Mouse (Mus musculus) retina, postnatal 7 days (tissue): ENCODE results near the gene Scly.
A peak's percentile ranks its signal among the peaks of the same experiment; 100 is the strongest.

ENCODE experiments used
- DNase-seq: peaks from one replicate; pipeline ENCODE4 v3.0.0-alpha.2; 2012; ENCODE audit warnings: low read depth, low spot score

The Scly gene

DNA sequence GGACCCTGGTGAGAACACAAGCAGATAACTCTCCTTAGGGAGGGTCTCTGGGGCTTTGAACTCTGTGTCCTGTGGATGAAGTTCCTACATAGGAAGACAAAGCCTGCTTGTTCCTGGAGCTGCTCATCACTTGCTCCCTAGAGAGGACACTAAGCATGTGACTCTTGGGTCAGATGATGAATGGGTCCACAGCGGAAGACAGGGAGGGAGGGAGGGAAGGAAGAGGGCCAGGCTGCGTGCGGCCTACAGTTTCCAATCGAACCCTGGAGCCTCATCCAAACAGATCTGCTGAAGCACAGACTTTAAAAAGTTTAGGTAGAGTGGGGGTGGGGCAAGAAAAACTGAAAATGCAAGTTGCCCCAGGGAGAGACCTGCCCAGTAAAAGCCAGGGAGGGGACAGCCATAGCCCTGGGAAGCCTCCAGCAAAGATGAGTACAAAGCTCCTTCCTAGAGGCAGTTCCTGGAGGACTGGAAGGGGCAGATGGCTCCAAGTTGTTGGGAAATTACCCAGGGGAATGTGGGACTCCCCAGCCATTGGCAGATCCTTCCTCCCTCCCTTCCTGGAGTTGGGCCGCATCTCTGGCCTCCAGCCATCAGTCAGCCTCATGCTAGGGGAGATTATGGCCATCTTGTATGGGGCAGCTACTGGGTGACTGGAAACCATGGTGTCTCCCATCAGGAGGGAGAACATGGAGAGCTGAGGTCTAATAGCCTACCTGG is 1.7 kb downstream of the Scly start:
- DNase-seq = no peak

DNA sequence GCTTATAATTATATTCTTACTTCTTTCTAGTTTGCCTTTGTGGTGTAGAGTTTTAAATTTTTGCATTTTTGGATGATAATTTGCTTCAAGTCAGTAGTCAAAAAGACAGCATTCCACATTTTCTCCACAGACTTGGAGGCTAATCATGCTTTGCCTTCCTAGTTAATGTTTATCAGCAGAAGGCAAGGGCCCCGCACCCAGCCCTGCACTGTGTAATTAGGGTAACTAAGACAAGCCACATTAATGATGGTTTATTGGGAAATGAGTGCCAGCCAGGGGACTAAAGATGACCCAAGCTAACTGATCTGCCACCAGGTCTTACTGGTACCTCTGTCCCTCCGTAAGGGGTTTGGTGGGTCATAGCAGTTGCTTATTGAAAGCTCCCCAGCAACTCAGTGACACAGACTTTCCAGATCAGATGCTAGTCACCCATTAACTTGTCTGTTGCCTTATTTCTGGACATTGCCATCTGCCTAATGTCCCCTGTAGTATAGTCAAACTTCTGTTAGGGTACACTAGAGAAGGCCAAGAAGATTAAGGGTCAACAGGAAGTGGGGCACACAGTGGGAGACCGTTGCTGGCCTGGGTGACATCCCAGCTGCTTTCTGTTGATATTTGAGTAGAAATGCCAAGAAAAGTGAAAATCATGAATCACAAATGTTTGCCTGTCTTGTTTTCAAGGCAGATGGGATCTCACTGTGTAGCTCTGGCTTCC is 3.2 kb downstream of the Scly start:
- no peak for DNase-seq

DNA sequence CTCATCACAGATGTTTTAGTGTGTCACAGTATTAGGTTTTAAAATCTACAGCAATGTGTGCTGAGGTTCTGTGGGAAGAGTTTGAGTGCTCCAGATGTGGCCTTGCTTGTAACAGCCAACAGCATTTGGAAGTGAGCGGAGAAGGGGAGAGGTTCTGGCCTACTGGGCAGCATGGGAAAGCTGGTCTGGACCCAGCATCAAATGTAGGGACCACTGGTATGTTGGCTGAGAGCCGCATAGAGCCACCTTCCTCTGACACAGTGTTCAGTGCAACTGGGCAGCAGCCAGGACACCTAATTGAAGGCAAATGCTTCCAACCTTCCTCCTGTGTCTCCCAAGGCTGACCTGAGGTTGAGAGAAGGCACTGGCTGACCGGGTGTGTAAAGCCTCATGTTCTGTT is 3.9 kb downstream of the Scly start:
- no peak for DNase-seq

DNA sequence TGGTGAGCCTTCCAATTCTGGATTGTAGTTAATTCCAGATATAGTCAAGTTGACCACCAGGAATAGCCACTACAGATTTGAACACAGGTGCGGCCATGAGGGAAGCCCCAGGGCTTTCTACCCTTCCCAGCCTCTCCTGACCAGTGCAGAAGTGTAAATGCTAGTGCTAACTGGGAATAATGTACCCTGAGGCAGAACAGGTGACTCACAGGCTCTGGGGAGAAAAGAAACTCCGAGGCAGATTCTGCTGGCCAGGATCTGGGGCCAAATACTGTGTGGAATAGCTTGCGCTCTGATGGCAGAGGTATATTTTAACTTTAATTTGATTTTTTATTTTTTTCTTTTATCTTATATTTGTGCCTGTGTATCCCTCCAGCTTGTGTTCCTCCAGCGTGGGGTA is 6.5 kb downstream of the Scly start:
- DNase-seq = no peak

DNA sequence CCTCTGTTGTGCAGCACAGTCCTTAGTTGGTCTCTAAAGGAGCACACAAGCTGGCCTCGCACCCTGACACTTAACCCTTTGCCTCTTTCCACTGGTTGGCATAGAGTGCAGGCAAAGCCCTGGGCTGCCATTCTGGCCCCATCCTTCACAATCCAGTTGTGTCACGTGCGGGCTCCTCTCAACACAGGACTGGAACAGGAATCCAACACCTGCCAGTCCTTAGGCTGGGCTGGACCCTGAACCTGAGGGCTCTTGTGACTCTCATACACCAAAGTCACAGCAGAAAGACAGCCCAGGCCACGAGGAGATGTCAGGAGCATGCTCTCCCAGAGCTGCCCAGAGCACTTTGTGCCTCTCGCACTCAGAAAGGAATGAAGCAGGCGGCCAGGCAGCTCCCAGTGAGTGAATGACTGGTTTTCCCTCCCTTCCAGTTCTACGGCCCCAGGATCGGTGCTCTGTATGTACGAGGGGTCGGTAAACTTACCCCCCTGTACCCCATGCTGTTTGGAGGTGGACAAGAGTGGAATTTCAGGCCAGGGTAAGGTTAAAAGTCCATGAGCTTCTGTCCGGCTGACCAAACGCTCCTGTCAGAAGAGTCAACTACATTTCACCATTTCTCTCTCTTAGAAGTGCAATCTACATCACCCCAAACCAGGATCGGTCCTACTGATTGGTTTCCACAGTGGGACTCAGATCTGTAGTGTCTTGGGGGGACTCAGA is 11.4 kb downstream of the Scly start:
- no peak for DNase-seq

DNA sequence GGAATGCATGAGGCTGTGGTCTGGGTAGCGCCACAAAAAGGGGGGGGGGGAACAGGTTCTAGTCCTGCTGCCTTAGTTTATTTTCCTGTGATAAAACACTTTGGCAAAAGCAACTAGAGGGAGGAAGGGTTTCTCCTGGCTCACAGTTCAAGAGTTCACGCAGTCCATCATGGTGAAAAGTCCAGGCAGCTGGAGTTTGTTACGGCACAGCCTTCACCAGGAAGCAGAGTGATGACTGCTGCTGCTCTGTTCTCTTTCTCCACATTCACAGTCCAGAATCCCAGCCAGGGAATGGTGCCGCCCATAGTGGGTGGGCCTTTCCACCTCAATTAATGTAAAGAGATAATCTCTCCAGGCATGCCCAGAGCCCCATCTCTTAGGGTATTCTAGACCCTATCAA is 14.1 kb downstream of the Scly start:
- no peak for DNase-seq

DNA sequence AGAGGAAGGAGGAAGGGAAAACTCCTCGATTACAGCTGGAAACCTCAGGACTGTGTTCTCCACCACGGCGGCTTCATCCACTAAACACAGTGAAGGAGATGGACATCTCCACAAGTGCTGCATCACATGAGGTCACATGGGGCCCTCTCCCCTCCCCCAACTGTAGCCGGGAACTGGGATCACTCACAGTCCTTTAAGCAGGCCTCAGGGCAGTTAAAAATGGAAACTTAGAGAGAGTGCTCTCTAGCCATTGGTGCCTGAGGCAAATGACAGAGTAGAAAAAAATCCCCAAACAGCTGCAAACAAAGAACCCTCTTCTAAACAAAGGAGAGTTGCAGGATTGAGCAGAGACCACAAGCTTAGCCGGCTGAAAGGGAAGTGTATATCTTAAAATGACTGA is 15.1 kb downstream of the Scly start:
- no peak for DNase-seq

DNA sequence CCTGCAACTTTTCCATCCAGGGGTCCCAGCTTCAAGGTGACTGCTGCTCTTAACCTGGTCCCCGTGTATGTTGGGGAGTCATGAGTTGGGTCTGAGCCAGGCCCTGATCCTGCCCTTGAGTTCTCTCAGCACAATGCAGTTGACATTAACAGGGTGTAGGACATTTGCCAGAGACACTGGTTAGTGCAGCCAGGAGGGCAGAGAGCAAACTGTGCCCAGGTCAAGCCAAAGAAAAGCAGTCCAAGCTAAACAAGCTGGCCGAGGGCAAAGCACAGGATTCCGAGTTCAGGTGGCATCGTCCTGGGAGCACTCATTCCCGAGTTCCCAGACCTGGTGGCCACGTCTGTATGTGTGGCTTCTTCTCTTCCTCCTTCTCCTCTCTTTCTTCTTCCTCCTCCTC is 19.5 kb downstream of the Scly start:
- DNase-seq = no peak

DNA sequence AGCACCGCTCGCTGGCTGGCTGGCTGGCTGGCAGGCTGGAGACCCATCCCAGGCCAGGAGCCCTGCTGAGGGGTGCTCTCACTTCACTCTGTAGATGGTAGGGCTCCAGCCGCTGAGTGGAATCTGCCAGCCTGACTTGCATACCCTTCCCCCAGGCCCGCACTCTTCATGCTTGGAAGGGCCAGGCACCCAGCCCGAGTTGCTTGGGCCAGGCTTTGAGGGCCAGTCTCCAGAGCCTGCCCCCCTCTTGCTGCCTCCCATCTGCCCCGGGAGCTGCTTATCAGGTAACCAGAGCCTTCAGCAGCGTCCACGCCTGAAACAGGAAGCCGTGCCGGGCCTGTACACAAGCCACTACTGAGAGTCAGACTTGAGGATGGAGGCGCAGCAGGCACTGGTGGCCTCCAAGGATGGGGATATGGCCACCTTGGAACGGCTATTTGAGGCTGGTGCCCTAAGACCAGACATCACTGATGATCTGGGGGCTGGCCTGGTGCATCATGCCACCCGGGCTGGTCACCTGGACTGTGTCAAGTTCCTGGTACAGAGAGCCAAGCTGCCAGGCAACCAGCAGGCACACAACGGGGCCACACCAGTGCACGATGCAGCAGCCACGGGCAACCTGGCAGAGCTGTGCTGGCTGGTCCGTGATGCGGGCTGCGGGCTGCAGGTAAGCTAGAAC is 23.8 kb downstream of the Scly start, which contains the start of gene Espnl:
TSS of gene Espnl (plus strand) at position 316 of the 679 bp plus-strand sequence.
- no peak for DNase-seq

DNA sequence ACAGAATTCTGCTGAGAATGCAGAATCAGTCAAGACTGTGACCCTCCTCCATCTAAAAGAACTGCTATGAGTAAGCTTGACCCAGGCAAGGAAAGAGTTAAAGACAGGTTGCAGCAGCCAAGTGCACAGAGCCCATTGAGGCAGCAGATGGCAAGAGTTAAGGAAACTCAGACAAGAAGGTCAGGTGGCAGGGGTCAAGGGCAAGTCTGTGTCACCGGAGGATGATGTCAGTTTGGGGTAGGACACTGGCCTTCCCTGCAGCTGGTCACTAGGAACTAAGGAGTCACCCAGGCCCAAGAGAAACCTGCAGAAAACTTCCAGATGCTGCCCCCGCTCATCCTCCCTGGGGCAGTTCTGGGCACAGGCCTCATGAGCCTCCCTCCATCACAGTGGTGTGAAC is 26.5 kb downstream of the Scly start:
- no peak for DNase-seq

DNA sequence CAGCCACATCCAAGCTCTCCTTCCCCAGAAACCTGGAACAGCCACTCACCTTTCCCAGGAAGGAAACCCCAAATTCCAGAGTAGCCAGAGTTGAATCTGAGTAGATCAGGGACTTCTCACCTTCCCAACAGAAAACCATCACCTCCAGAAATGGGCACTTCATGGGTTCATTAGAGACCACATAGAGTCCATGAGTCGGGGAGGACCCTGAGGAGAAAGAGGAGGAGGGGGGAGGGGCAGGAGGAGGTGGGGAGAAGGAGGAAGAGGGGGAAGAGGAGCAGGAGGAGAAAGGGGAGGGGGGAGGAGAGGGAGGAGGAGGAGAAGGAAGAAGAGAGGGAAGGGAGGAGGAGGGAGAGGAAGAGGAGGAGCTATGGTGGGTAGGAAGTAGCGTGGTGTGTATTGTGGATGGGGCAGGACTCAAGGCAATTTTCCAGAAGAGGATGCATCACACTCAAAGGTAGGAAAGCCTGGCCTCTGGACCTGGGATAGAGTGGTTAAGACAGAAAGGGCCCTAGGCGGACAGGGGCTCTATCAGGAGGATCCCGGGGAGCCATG is 27.4 kb downstream of the Scly start:
- DNase-seq = no peak

DNA sequence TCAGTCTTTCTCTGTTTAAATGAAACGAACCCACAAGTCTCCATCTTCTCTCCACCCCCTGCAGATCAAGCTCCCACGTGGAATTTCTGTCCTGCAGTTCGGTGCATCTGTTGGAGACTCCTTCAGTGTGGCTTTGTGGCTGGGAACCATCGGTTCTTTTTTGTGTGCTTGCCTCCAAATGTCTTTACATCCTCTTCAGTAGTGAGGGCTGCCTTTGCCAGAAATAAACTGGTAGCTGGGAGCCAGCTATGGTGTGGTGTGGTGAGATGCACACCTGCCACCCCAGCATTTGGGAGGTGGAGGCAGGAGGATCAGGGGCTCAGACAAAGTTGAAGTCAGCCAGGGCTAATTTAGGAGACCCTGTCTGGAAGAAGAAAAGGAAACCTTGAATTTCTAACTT is 34.0 kb downstream of the Scly start:
- DNase-seq = no peak

DNA sequence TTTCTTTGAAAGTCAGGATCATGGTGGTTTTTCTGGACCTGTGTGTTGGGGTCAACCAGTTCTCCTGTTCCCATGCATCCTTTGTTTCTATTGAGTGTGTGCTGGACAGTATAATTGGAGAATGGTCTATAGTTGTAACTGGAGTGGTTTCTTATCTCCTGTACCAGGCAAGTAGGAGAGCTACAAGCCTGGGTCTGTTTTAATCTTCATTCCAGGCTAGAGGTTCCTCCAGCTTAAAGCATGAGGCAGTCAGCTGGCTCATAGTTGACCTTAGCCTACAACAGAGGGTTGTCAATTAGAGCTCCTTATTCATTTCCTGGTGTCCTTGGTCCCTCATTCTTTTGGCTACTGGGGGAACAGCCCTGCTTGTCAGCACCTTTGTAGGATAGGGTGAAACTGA is 35.4 kb downstream of the Scly start:
- DNase-seq = no peak

DNA sequence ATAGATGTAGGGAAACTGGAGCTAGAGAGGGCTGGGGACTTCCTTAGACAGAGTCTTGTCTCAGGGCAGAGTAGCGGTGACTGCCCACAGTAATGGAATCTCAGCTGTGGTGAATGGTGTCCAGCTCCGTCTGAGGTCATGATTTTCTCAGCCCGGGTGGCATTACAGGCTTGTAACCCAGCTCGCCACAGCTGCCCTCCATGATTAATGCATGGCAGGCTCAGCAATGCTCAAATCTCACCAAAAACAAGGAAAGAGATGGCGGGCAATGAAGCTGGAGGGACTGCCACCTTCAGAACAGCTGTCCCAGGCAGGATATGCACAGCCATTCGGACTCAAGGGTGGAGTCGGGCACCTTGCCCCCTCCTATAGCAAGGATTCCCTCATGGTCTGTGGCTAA is 39.2 kb downstream of the Scly start:
- DNase-seq = no peak

DNA sequence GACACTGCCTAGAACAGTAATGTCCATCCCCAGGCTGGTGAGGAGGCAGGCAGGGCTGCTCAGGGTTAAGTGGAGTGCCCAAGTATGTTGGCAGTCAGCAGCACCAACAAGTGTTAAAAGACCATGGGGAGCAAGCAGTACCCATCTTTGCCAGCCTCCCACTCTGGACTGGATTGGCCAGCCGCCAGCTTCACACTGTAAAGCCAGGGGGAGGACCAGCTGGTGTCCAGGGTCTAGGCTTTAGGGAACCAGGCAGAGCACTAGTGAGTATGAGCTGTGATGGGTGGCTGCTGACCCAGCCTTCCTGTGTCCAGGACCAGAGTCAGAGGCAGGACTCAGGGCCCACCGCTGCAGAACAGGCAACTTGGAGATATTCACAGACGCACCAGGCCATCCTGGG is 45.9 kb downstream of the Scly start:
- no peak for DNase-seq

DNA sequence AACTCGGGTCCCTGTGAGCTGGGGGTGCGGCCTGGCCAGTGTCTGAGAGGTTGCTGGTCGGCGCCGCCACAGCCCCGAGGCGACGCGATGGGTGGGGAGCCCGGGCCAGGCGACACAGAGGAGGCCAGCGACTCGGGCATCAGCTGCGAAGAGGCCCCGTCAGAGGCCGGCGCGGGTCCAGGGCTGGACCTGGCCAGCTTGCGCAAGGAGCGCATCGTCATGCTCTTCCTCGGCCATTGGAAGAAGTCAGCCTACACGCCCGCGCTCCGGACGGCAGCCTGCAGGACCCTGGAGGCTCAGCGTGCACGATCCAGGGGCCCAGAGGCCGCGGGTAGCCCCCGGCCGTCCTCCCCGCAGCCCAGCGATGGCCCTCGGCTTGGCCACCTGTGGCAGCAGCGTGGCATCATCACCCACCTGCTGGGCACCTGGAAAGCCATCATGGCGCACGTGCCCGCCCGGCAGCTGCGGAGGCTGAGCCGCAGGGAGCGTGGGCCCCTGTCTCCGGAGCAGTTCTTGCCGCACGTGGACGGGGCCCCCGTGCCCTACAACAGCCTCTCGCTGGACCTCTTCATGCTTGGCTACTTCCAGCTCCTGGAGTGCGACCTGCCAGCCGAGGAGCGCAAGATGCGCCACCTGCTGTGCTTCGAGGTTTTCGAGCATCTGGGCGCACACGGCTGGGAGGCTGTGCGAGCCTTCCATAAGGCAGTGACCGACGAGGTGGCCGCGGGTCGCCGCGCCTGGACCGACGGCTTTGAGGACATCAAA is 47.0 kb downstream of the Scly start:
- DNase-seq = no peak

DNA sequence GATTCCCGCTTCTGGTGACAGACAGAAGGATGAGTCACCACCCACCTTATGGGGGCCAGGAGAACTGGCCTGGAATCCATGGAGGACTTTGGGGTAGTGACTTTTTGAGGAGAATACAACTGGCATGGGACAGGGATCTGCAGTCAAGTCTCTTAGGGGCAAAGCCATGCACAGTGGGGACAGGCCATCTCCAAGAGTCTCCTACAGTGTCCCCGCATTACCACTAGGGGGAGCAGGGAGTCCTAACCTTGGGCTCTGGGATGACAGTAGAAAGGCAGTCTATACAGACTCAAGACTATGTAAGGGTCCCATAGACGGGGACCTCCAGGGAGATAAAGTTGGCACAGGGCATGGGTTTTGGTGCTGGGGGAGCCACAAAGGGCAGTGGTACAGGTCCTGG is 48.8 kb downstream of the Scly start:
- peak; percentile 61 for DNase-seq

DNA sequence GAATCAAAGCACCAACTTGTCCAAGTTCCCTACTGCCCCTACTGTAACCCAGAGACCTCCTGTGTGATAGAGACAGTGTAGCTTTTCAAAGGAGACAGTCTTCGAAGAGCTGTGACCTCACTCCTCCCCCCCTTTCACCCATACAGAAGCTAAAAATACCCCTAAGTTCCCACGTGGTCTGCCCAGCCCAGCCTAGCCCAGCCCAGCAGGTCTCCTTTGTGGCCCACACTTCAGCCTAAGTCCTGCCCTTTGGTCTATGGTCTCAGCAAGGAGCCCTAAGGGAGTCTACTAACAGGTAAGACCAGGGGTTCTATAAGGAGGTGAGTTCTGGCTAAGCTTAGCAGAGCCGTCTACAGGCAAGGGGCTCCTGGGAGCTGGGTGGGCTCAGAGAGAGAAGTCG is 52.7 kb downstream of the Scly start, which contains the start of gene Klhl30:
TSS of gene Klhl30 (plus strand) at position 176 of the 400 bp plus-strand sequence.
- DNase-seq = no peak

DNA sequence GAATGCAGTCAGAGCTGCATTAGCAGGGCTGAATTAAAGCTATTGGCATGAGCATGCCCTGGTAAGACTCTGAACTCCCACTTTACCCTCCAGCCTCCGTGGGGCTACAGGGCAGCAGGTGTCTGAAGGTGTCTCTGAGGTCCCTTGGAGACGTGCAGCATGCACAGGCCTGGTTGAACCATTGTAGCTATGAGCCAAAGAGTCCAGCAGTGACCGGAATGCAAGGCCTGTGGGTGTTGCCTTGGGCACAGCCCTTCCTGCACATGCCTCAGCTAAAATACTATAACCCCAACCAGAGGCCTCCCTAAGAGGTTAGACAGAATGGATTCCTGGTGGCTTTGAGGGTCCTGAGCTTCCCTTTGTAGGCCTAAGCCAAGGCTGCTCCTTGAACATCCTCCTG is 53.1 kb downstream of the Scly start:
- no peak for DNase-seq

DNA sequence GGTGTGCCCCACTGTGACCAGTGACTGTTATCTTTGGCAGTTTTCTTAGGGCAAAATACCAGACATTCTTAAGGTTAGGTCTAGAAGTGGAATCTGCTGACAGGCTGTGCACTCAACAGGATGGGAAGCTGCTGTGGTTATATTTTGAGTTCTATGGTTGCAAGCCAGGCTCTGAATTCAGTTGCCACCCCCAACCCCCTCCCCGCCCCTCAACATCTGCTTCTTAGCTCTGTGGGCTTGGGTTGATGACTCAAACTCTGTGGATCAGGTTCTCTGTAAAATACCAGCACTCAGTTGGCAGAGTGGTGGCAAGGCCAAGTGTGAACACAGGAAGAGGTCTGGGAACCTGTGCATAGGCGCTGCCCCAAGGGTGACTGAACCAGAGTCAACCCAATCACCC is 54.1 kb downstream of the Scly start:
- DNase-seq = no peak

DNA sequence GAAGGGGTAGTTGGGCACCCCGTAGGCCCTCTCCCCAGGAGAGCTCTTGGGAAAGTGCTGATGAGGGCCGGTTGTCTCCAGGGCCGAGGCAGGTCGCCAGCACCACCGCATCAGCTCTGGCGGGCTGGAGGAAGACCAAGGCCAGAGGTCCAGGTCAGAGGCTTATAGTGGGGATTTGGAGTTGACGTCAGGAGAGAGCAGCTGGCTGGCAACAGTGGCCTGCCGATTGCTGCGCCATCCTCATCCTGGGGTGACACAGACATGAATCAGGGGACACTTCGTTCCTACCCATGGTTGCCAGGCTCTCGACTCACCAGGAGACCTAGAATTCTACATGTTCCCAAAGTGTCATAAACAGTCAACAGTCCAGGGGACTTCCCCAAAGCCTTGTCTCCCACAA is 58.0 kb downstream of the Scly start:
- no peak for DNase-seq
